Mouse (Mus musculus) brain, embryonic 14.5 days (tissue): Measurements from ENCODE around the gene Mbtps1.

Experiments
- CTCF ChIP-seq: fragments of 200-500 bp; IDR thresholded peaks from 2 replicates; pipeline ENCODE4 v1.5.1; 2012; ENCODE audit warnings: inconsistent platforms, mild to moderate bottlenecking, moderate library complexity, borderline replicate concordance; ENCODE audit not compliant: insufficient read depth, insufficient read length; ENCODE audit errors: extremely low read depth
- POLR2A ChIP-seq: fragments of 200-500 bp; IDR thresholded peaks from 2 replicates; pipeline ENCODE4 v1.6.1; 2012; ENCODE audit warnings: mild to moderate bottlenecking, inconsistent platforms, borderline replicate concordance; ENCODE audit not compliant: poor library complexity, insufficient read depth, insufficient read length, severe bottlenecking; ENCODE audit errors: extremely low read depth

DNA sequence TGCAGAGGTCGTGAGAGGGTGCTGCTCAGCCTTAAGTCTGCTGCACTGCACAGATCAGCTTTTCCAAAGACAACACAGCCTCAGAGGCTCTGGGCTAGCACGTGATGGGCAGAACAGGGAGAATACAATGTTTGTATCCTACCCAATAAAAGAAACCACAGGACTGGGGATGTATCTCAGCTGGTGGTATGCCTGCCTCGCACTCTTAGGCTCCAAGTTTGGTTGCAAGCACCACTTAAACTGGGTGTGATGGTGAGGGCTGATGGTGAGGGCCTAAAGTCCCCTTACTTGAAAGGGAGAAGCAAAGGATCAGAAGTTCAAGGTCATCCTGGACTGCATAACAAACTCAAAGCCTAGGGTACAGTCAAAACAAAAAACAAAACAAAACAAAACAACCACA, 13.9 kb downstream of the Mbtps1 start:
- TF ChIP-seq CTCF (no peak), POLR2A (no peak)
